Mouse (Mus musculus): ENCODE measurements at regions not wholly inside any gene's neighbourhood (a gene's known extent, or its start where the extent isn't known, plus 50 kb on each side); places are given as distances from the start of the nearest gene placed in this dataset.

DNA sequence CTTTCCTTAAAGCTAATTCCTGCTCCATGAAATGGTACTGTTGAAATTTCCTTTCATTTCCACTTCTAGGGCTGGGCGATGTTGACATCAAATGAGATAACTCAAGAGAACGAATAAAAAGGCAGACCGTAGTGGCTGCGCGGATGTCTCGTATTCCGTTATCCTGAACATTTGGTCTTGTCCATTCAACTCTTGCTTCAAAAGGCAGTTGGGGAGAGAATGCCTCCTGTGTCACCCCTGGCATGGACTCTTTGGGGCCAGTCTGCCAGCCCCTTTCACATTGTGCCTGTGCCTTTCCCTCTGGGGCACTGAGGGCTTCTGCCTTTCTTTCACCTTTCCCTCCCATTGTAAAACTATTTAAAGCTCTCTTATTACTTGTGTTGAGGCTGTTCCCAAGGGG lies 152.0 kb upstream of the Lrfn2 start:
- DNase-seq (ENCODE audit: extremely low spot score in 1 of 2, low spot score in 1 of 2) = no peak

DNA sequence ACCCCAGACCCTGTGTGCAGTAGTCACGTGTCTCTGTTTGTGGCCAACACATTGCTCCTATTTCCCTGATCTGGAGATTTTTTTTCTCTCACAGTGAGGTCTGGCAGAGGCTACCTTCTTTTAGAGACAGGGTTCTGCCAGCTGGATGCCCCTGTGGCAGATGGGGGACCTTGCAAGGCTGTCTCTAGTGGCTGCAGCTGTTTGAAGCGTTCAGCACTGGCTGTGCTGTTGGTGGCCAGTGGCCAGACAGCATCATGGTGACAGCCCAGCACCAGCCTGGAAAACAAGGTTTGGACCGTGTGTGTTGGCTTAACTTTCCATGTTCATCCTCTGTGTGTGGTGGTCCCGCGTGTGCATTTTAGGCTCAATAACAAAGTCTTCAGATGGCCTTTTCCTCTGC lies 147.8 kb upstream of the Lrfn2 start:
- DNase-seq (ENCODE audit: extremely low spot score in 1 of 2, low spot score in 1 of 2) = no peak

- no peak for DNase-seq (ENCODE audit: extremely low spot score in 1 of 2, low spot score in 1 of 2)
These were observed 145.7 kb upstream of the Lrfn2 start for GRCm38 (mm10) chr17:48786501-48786900.

DNA sequence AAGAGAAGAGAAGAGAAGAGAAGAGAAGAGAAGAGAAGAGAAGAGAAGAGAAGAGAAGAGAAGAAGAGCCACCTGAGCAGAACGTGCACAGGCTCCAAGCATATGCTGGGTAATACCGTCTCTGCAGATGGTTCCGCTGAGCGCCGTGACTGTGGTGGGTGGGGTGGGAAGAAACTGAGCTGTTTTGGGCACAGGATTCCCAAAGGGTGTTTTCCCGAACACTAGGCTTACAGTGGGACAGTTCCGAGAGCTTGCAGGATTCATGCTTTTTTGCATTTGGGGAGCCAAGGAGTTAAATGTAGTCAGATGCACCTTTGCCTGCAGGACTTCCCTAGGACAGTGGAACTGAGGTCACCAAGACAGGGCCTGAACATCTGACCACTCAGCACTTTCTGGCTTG lies 142.3 kb upstream of the Lrfn2 start:
- peak; percentile 33 to 80 for DNase-seq (ENCODE audit: extremely low spot score in 1 of 2, low spot score in 1 of 2)

DNA sequence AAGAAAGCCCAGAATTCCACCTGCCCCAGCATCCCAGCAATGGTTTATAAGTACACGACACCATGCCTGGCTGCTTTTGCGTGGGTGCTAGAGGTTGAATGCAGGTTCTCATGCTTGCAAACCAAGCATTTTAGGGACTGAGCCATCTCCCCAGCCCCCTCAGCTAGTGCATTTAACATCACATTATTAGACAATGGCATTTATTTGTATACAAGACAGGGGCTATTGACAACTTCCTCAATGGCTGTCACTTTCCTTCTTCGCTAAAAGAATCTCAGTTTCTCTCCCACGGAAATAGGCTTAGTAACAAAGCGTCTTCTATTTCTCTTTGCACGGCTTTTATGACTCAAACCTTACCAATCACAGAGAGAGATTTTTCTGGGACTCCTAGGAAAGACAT lies 141.7 kb upstream of the Lrfn2 start:
- peak in 1 of 2 experiments; percentile 26 for DNase-seq (ENCODE audit: extremely low spot score in 1 of 2, low spot score in 1 of 2)

GRCm38 (mm10) chr17:48792954-48793353 lies 139.2 kb upstream of the Lrfn2 start:
- DNase-seq (ENCODE audit: extremely low spot score in 1 of 2, low spot score in 1 of 2) = no peak

DNA sequence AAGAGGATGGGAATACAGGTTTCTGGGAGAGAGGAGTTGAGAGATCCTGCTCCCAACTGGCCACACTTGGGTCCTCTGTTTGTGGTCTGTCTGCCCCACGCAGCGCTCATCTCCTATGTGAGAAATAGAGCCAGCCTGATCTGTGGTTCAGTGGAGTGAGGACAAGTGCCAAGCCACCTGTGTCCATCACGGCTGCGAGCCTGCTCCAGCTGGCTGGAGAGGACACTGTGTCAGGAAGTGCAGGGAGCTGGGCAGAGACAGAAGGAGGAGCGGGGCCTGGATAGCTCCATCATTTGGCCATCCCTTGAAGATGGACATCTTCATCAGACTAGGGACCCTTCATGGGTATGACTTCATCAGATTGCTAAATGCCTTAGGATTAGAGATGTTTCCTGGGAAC lies 136.4 kb upstream of the Lrfn2 start:
- no peak for DNase-seq (ENCODE audit: extremely low spot score in 1 of 2, low spot score in 1 of 2)

GRCm38 (mm10) chr17:48798196-48798595 lies 134.0 kb upstream of the Lrfn2 start:
- DNase-seq (ENCODE audit: extremely low spot score in 1 of 2, low spot score in 1 of 2) = peak in 1 of 2 experiments; percentile 57

DNA sequence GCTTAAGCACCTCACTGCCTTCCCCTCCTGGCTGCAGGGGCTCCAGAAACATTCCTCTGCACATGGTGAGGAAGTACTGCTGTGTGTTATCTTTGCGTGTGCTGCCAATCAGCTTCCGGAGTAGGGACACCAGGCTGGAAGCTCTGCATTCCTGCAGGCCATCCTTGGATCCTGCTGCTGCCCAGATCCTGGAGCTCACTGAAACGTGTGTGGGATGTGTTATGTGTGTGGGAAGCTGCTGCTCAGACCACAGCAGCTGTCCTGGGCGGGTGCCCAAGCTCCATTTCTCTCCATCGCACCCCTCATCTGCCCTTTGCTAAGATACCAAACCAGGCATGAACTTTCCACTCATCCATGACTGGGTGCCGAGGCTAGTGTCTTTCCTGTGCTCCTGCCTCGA lies 129.5 kb upstream of the Lrfn2 start:
- peak; percentile 43 to 69 for DNase-seq (ENCODE audit: extremely low spot score in 1 of 2, low spot score in 1 of 2)

GRCm38 (mm10) chr17:48807905-48808304 lies 124.3 kb upstream of the Lrfn2 start:
- no peak for DNase-seq (ENCODE audit: extremely low spot score in 1 of 2, low spot score in 1 of 2)

- DNase-seq (ENCODE audit: extremely low spot score in 1 of 2, low spot score in 1 of 2) = no peak
These were observed 117.2 kb upstream of the Lrfn2 start for GRCm38 (mm10) chr17:48814753-48815504.

DNA sequence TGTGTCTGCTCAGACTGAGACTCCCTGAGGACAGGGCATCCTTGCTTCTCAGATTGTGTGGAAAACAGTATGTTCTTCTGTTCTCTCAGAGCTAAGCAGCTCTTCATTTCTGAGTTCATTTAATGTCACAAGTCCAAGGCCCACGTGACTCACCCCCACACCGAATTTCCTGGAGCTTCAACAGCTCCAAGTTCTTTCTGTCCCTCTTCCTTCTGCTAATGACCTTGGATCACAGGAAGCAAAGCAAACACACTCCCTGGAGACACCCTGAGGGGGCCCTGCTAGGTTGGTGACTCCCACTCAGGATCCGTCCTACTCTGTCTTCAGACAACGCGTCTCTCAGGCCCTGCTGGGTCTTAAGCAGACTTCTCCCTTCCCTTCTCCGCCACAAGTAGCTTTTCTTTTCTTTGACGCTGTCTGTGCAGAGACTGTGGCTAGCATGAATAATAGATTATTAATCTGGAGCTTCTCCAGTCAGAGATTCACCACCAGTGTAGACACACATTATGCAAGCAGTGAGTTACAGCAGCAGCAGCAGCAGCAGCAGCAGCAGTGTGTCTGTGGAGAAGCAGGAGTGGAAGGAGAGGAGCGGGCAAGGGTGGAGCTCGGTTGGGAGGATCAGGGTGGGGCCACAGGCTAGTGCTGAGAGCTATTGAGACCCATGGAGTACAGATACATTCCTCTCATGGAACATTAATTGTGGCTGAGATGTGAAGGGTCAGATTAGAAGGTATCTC lies 115.4 kb upstream of the Lrfn2 start:
- peak in 1 of 2 experiments; percentile 37 for DNase-seq (ENCODE audit: extremely low spot score in 1 of 2, low spot score in 1 of 2)

- no peak for DNase-seq (ENCODE audit: extremely low spot score in 1 of 2, low spot score in 1 of 2)
These were observed 114.6 kb upstream of the Lrfn2 start for GRCm38 (mm10) chr17:48817551-48817950.

- DNase-seq (ENCODE audit: extremely low spot score in 1 of 2, low spot score in 1 of 2) = no peak
These were observed 112.5 kb upstream of the Lrfn2 start for GRCm38 (mm10) chr17:48819703-48820102.

- DNase-seq (ENCODE audit: extremely low spot score in 1 of 2, low spot score in 1 of 2) = no peak
These were observed 109.9 kb upstream of the Lrfn2 start for GRCm38 (mm10) chr17:48822101-48822876.

- DNase-seq (ENCODE audit: extremely low spot score in 1 of 2, low spot score in 1 of 2) = no peak
These were observed 108.3 kb upstream of the Lrfn2 start for GRCm38 (mm10) chr17:48823921-48824320.

DNA sequence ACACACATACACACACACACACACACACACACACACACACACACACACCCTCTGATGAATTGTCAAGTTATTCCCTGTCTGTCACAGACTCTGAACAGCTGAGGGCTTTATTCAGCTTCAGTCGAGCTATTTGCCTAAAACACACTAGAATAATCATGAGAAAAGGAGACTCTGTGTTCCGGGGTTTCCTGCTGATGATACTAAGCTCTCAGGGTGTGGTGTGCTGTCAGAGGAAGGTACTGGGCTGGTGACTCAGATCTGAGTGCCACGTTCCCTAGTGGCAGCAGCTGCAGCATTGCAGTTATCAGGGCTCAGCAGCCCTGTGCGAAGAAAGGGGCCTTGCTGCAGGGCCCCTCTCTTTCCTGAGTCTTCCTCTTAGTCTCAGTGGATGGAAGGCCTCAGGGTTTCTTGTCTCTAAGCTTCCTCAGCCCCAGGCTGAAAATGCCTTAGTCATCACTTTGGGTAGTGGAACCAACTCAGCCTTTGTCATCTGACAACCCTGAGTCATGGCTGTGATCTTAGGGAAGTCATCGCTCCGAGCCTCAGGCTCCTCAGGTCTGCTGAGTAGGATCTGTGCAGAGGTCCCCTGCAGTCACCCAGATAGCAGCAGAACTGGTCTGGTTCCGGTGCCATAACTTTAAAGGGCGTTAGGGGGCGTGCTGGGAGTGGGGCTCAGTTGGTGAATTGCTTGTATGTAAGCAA lies 106.8 kb upstream of the Lrfn2 start:
- peak in 1 of 2 experiments; percentile 34 for DNase-seq (ENCODE audit: extremely low spot score in 1 of 2, low spot score in 1 of 2)

DNA sequence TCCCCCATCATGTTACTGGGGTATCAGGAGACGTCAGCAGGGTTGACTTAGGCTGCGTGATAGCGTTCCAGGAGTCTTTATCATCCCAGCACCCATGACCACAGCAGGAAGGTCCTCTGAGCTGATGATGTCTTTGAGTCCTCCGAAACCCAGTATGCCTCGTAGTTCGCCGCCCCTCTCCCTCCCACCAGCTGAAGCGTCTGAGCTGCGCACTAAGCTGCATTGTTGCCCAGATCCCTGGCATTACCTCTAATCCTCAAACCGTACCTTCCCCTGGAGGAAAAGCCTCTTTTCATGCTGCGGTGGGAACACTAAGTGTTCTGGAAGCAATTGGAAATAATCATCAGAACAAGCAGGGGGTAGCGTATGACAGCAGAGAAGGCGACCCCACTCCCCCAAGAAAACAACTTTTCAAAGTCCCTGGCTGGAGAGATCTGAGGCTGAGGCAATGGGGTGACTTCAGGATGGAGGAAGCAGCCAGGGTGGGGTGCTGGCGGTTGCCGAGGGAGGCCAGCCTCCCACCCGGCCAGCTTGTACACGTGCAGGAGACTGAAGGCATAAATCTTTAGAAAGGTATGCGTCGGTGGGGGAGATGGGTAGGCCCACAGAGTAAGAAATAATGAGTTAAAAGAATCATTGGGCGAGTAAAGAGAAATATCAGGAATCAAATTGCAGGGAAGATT lies 93.7 kb upstream of the Lrfn2 start:
- no peak for DNase-seq (ENCODE audit: extremely low spot score in 1 of 2, low spot score in 1 of 2)

DNA sequence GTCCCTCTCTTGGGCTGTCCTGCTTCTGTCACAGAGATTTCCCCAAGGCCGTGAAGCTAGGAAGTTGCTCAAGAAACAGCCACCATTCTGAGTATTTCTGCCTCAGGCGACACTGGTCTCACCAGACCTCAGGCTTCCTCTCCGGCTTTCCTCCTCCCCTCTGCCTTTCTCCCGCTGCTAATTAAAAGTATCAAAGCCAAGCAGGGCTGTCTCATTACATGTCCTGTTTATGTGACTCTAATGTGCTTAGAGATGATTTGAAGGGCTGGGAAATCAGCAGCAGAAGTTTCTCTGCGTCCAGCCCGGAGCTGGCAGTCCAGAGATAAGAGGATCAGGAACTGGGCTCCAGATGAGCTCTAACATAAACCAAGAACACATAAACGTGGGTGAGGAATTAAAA lies 84.3 kb upstream of the Lrfn2 start:
- no peak for DNase-seq (ENCODE audit: extremely low spot score in 1 of 2, low spot score in 1 of 2)

GRCm38 (mm10) chr17:48850910-48851309 lies 81.3 kb upstream of the Lrfn2 start:
- no peak for DNase-seq (ENCODE audit: extremely low spot score in 1 of 2, low spot score in 1 of 2)
